Mouse (Mus musculus): Measurements from ENCODE around the gene Smc4. TPM values are rescaled to one million over a fixed set of nuclear protein-coding genes. Genes with fewer than 3 reads are reported as not detected.

Gene Smc4
- polyA plus RNA-seq (2012; rRNA removed) = 8.5 and 22.4 TPM in 2 replicates

DNA sequence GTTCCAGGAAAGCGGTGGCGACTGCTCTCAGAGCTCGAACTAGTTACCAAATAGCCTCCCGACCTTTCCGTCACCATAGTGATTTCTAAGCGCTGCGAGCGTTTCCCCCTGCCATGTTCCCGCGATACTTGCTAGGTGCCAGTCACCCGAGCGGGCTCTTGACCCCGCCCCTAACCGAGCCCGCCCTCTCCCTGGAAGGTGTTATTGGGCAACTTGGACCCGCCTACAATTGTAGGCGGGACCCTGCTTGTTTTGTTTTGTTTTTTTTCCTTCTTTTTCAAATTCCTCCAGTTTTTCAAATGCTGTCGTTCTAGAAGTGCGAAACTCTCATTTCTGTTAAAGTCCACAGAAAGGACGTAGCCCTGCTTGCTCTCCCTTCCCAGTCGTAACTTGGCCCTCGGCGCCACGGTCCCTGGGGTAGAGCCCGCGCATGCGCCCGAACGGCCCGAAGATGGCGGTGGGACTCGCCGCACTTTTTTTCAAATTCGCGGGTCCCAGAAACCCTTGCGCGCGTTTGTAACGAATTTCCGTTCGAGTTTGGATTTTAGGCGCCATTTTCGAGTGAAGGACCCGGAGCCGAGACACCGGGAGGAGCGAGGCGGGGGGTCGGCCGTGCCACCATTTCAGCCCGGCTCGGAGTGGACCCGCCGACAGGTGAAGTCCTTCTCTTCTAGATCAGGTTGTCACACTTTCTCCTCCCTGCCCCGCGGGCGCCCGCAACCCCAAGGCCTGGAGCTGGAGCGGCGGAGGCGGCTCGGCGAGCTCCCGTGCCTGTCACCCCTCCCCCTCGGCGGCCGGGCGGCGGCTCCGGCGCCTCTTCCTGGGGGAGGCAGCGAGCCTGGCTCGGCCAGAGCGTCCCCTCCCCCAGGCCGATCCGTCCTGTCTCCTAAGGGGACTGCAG lies at the start of gene Smc4, which contains the start of gene Ift80:
Gene Smc4, plus strand, starts transcription at position 302 of the 901 bp plus-strand sequence.
Gene Ift80, minus strand, starts transcription at position 134 of the 901 bp plus-strand sequence.

DNA sequence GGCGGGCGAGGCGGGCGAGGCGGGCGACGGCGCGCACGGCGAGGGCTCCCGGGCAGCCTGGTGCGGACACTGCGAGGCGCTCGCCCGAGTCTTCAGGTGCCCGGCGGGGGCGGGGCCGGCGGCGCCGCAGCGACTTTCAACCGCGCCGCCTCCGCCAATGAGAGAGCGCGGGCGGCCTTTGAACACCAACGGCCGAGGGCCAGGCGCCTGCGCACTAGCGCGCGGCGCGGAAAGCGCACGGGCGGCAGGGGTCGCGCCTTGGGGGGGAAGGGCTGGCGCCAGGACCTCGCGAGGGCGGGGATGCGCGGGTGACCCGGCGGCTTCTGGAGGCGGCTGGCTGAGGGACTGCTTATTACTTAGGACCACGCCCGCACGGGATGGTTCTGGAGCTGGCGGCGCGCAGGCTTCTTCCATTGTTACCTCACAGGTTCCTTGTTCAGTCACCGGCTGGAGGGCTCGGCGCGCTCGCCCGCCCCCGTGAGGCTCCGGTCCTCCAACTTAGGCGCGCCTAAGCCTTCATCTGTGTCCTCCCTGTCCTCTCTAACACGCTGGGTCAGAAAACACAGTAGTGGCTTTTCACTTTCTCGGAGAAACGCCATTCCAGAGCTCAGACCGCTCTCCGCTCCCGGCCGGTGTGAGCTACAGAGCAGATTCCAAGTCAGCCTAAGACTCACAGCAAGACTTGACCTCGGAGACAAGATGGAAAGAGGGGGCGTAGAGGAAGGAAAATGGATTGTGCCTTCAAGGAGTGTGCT lies 40.3 kb downstream of the Smc4 start, which contains the start of gene Trim59:
Gene Trim59, minus strand, starts transcription at position 111 of the 755 bp plus-strand sequence.

Other genes with a start within 250 kb of the Smc4 start
- gene 1110032F04Rik, start 135.2 kb upstream of the Smc4 start, polyA plus RNA-seq (2012; rRNA removed) = 37.7 and 73.3 TPM in 2 replicates
- 1.6 and 1.8 TPM in 2 replicates for gene Ift80, start 168 bp upstream of the Smc4 start, polyA plus RNA-seq (2012; rRNA removed)
- gene Trim59, start 40.0 kb downstream of the Smc4 start, polyA plus RNA-seq (2012; rRNA removed) = 4.3 and 8.5 TPM in 2 replicates
- gene Kpna4, start 122.4 kb downstream of the Smc4 start, polyA plus RNA-seq (2012; rRNA removed) = 8.3 and 8.8 TPM in 2 replicates
- 0.12 TPM in 1 of 2 replicates, not detected in the other for gene Arl14, start 217.7 kb downstream of the Smc4 start, polyA plus RNA-seq (2012; rRNA removed)